Mouse (Mus musculus): ENCODE data around the gene Rad9b. TPM values are rescaled to one million over a fixed set of nuclear protein-coding genes. Genes with fewer than 3 reads are reported as not detected.

Rad9b gene
- 17.1 and 21.4 TPM in 2 replicates for polyA plus RNA-seq (2015; fragmentation: Nextera tagmentation; extraction: Ambion mirVana)

DNA sequence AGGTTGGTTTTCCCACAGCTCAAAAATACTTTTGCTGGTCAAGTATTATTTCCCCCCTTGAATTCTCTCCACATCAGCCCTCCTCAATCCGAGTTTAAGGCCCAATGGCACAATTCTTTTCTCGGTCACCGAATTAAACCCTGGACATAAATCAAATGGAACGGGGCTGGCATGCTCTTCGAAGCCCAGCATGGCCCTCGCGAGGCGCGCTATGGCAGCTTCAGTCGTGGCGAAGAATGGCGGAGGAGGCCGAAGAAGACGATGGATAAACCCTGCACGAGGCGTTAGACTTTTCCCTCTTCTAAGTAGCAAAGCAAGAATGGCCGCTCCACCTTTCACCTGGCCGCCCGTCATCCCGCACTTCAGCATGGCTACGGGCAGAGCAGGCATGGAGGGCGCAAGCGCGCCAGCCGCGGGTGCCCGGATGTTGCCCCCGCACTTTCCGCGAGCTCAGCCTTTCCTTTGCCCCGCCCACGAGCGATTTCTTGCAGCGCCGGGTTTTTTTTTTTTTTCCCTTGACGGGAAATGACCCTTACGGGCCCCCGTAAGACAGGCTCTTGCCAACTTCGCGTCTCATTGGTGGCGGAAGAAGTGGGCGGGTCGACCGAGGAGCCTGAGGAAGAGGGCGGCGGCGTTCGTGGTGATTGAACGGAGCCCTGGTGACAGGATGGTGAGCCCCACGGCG lies at the start of gene Rad9b, which contains the start of gene Vps29:
Rad9b (minus strand) TSS at position 427 of the 685 bp plus-strand sequence.
Vps29 (plus strand) TSS at position 563 of the 685 bp plus-strand sequence.
- Histone ChIP-seq H3K9ac (peak within 1 kb of the TSS; percentile 96), H3K4me1 (peaks cover 9% of the 10 kb centered on the region), H3K9me3 (no peaks in the 10 kb centered on the region), H3K27ac (peak within 1 kb of the TSS; percentile 35), H3K36me3 (peaks cover 2% of the 10 kb centered on the region), H3K27me3 (no peaks in the 10 kb centered on the region), H3K4me2 (peak within 1 kb of the TSS; percentile 79), H3K4me3 (peak within 1 kb of the TSS; percentile 97)
- 2% methylated on average over 51 of the region's 51 CpGs for WGBS
- ATAC-seq (ENCODE audit: insufficient number of reproducible peaks, insufficient read depth, low FRiP score, low TSS enrichment, low read depth) = peak; percentile 85

DNA sequence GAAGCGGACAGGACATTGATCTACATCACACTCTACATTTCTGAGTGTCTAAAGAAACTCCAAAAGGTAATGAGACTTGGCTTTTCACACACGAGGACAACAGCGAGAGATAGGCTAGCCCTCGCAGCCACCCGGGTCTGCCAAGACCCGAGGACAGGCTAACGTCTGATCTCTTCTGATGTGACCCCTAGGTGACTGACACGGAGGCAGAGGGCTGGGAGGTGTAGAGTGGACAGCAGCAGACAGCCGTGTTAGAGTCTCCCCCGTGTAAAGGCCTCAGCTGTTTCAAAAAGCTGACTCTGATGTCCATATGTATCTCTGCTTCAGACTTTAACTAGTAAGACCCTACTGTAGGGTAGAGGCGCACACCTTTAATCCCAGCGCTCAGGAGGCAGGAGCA lies 49.3 kb upstream of the Rad9b start:
- WGBS = 93% methylated on average over 12 of the region's 12 CpGs

DNA sequence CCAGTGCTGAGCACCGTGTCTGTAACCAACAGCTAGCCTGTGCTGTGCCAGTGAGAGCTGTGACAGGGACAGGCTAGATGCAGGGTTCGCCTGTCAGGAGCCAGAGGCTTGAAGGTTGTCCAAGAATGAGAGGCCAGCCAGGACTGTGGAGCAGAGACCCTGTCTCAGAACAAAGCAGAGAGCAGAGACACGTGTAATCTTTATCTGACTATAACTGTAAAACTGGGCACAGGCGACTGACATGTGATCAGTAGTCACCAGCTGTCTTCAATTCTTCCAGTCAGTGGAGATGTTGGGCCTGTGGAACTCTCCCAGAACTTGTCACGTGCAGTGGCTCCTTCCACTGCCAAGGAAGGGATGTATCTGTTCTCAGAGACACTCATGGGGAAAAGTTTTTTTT lies 48.7 kb upstream of the Rad9b start:
- Histone ChIP-seq H3K9me3 (0 out of 2 replicates have a peak, but pooled peaks cover 3% of the 10 kb centered on the region), H3K4me2 (no peak overlapping the region), H3K4me3 (no peak overlapping the region), H3K27me3 (no peaks in the 10 kb centered on the region), H3K4me1 (no peaks in the 10 kb centered on the region), H3K27ac (no peak overlapping the region), H3K36me3 (peaks cover 83% of the 10 kb centered on the region), H3K9ac (no peak overlapping the region)
- ATAC-seq (ENCODE audit: insufficient number of reproducible peaks, insufficient read depth, low FRiP score, low TSS enrichment, low read depth) = no peak
- WGBS = 82% methylated on average over 5 of the region's 5 CpGs

More for the DNA sequence above, 49.3 kb upstream of the Rad9b start:
- Histone ChIP-seq H3K9ac (no peak overlapping the region), H3K4me1 (no peaks in the 10 kb centered on the region), H3K27me3 (no peaks in the 10 kb centered on the region), H3K9me3 (0 out of 2 replicates have a peak, but pooled peaks cover 3% of the 10 kb centered on the region), H3K4me2 (no peak overlapping the region), H3K27ac (no peak overlapping the region), H3K4me3 (no peak overlapping the region), H3K36me3 (peaks cover 78% of the 10 kb centered on the region)
- ATAC-seq (ENCODE audit: insufficient number of reproducible peaks, insufficient read depth, low FRiP score, low TSS enrichment, low read depth) = no peak

DNA sequence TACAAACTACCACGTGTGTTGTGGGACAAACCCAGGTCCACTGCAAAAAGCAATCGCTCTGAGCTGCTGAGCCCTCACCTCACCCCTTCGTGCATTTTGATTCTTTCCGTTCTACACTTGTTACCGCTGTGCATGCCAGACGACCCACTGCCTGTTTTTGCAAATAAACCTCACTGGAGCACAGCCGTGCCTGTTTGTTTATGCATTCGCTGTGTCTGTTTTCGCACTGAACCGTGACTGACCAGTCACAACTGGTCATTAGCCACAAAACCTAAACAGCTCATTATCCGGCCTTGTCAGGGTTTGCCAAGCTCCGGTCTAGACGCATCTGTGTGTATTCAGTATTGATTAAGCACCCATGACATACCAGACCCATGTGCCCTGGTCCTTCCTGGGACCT lies 48.1 kb upstream of the Rad9b start:
- Histone ChIP-seq H3K36me3 (peaks cover 83% of the 10 kb centered on the region), H3K4me3 (no peak overlapping the region), H3K27ac (no peak overlapping the region), H3K4me2 (no peak overlapping the region), H3K9me3 (0 out of 2 replicates have a peak, but pooled peaks cover 3% of the 10 kb centered on the region), H3K4me1 (no peaks in the 10 kb centered on the region), H3K27me3 (no peaks in the 10 kb centered on the region), H3K9ac (no peak overlapping the region; the same call in 1 of the 2 replicates)
- WGBS = 89% methylated on average over 13 of the region's 13 CpGs
- no peak for ATAC-seq (ENCODE audit: insufficient number of reproducible peaks, insufficient read depth, low FRiP score, low TSS enrichment, low read depth)

DNA sequence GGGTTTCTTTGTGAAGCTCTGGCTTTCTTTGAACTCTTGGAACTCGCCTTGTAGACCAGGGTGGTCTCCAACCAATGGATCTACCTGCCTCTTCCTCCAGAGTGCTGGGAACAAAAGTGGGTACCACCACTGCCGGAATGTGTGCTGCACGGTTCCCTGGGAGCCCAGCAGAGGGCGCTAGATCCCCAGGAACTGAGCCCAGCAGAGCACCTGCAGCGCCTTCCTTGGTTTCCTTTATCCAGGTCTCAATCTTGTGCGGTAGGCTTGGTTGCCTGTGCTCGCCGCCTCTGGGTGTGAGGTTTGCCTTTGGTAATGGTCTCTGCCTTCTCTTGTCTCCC lies 47.2 kb upstream of the Rad9b start:
- Histone ChIP-seq H3K27me3 (no peaks in the 10 kb centered on the region), H3K27ac (no peak overlapping the region), H3K9me3 (no peaks in the 10 kb centered on the region), H3K4me1 (no peaks in the 10 kb centered on the region), H3K4me3 (no peak overlapping the region), H3K36me3 (peaks cover 81% of the 10 kb centered on the region), H3K9ac (no peak overlapping the region), H3K4me2 (no peak overlapping the region)
- ATAC-seq (ENCODE audit: insufficient number of reproducible peaks, insufficient read depth, low FRiP score, low TSS enrichment, low read depth) = no peak
- 25% methylated on average over 8 of the region's 8 CpGs for WGBS

DNA sequence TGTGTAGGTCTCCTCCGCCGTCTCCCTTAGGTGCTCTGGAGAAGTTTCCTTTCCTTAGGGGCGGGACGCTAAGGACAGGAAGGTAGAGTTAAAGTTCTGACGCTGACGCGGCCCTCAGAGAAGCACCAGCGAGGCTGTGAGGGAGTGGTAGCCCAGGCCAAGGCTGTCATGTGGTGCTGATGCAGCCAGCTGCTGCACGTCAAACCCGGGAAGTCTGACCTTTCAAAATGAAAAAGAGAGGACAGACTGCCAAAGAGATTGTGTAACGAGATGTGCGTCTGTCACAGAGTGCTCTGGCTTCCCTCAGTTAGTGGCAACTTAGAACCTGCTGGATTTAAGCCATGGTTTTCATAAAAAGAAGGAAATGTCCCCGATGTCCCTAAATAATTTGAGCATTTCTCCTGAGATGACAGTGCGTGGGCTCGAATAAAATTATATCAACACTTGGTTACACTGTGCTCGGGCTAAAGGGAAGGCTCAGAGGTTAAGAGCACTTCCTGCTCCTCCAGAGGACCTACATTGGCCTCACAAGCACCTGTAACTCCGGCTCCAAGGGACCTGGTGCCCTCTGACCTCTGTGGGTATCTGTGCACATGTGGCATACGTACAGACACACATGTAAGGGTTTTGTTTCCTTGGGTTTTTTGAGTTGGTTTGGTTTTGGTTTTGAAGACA lies 46.7 kb upstream of the Rad9b start:
- H3K27me3 ChIP-seq = no peaks in the 10 kb centered on the region
- WGBS = 83% methylated on average over 18 of the region's 18 CpGs
- H3K4me2 ChIP-seq = no peak overlapping the region
- no peak for ATAC-seq (ENCODE audit: insufficient number of reproducible peaks, insufficient read depth, low FRiP score, low TSS enrichment, low read depth)
- no peak overlapping the region for H3K4me3 ChIP-seq
- no peaks in the 10 kb centered on the region for H3K9me3 ChIP-seq
- no peak overlapping the region for H3K27ac ChIP-seq
- peaks cover 76% of the 10 kb centered on the region for H3K36me3 ChIP-seq
- no peaks in the 10 kb centered on the region for H3K4me1 ChIP-seq
- H3K9ac ChIP-seq = no peak overlapping the region

DNA sequence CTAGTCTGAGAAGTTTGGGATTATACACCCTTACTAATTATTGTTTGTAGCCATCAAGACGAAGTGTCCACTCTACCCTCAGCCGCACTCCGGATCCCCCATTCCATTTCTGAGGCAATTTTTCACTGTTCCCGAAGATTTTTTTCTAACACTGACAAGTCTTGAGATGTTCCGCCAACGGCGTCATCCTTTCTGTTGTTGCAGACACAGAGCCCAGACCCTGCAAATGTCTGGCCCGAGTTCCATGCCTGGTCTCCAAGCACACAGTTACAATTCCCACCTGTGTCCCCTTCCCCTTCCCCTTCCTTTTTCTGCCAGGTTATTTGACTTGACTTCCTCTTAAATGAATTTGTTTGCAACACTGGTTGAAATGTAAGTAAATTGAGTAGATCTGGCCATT lies 45.8 kb upstream of the Rad9b start:
- peaks cover 72% of the 10 kb centered on the region for H3K36me3 ChIP-seq

DNA sequence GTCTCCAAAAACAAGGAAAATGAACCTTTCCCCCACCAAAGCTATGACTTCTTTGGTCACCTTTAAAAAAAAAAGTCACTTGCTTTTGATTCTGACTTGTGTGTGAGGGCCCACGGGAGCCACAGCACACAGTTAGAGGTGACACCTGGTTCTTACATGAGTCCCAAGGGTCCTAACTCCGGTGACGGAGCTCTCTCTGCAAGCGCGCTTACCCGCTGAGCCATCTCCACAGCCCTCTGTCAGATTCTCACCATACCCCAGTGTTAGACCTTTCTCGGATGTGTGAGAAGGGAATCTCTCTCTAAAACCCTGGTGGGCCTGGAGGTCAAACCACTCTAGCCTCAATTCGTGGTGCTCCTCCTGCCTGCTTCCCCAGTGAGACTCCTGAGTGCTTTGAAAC lies 43.5 kb upstream of the Rad9b start:
- no peaks in the 10 kb centered on the region for H3K27me3 ChIP-seq
- H3K4me2 ChIP-seq = no peak overlapping the region
- peaks cover 10% of the 10 kb centered on the region for H3K4me1 ChIP-seq
- H3K27ac ChIP-seq = no peak overlapping the region
- H3K36me3 ChIP-seq = peaks cover 50% of the 10 kb centered on the region
- no peak for ATAC-seq (ENCODE audit: insufficient number of reproducible peaks, insufficient read depth, low FRiP score, low TSS enrichment, low read depth)
- H3K9me3 ChIP-seq = no peaks in the 10 kb centered on the region
- WGBS = 89% methylated on average over 8 of the region's 8 CpGs
- no peak overlapping the region for H3K9ac ChIP-seq
- no peak overlapping the region for H3K4me3 ChIP-seq

More for the DNA sequence above, 45.8 kb upstream of the Rad9b start:
- Histone ChIP-seq H3K4me1 (no peaks in the 10 kb centered on the region), H3K27ac (no peak overlapping the region), H3K27me3 (no peaks in the 10 kb centered on the region), H3K9ac (no peak overlapping the region), H3K4me3 (no peak overlapping the region), H3K9me3 (no peaks in the 10 kb centered on the region), H3K4me2 (no peak overlapping the region)
- ATAC-seq (ENCODE audit: insufficient number of reproducible peaks, insufficient read depth, low FRiP score, low TSS enrichment, low read depth) = no peak
- 94% methylated on average over 8 of the region's 8 CpGs for WGBS

DNA sequence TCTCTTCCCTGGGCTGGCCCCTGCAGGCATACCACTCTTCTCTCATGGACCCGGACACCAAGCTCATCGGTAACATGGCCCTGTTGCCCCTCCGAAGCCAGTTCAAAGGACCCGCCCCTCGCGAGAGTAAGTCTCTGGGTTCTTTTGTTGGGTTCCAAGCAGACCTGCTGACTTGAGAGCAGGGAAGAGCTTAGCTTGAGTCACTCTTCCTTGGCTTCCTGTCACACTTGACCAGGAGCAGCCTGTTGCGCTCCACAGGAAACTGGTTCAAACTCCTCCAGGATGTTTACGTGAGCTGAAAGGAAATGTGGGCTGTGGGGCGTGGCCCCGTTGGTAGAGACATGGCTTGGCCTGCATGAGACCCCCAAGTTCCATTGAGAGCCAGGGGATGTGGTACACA lies 42.8 kb upstream of the Rad9b start:
- H3K27me3 ChIP-seq = no peaks in the 10 kb centered on the region
- no peaks in the 10 kb centered on the region for H3K9me3 ChIP-seq
- no peak for ATAC-seq (ENCODE audit: insufficient number of reproducible peaks, insufficient read depth, low FRiP score, low TSS enrichment, low read depth)
- no peak overlapping the region for H3K4me3 ChIP-seq
- H3K27ac ChIP-seq = peak overlapping the region; percentile 39
- H3K4me1 ChIP-seq = peaks cover 12% of the 10 kb centered on the region
- peaks cover 43% of the 10 kb centered on the region for H3K36me3 ChIP-seq
- H3K9ac ChIP-seq = no peak overlapping the region
- 85% methylated on average over 10 of the region's 10 CpGs for WGBS
- no peak overlapping the region for H3K4me2 ChIP-seq

DNA sequence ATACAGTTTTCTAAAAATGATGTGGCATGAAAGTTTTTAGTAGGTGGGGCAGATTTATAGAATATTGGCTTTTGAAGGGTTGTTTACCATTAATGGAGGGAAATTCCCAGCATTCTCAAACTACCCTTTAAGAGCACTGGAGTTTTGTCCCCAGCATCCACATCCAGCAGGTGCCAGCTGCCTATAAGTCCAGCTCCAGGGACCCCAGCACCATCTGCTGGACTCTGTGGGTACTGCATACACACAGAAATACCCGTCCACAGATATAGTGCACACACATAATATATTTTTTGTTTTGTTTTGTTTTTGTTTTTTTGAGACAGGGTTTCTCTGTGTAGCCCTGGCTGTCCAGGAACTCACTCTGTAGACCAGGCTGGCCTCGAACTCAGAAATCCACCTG lies 39.9 kb upstream of the Rad9b start:
- ATAC-seq (ENCODE audit: insufficient number of reproducible peaks, insufficient read depth, low FRiP score, low TSS enrichment, low read depth) = no peak
- Histone ChIP-seq H3K4me3 (no peak overlapping the region), H3K4me1 (peaks cover 12% of the 10 kb centered on the region), H3K27ac (no peak overlapping the region), H3K9me3 (no peaks in the 10 kb centered on the region), H3K9ac (no peak overlapping the region), H3K4me2 (no peak overlapping the region), H3K27me3 (no peaks in the 10 kb centered on the region), H3K36me3 (peaks cover 23% of the 10 kb centered on the region)
- 60% methylated on average over 2 of the region's 2 CpGs for WGBS

DNA sequence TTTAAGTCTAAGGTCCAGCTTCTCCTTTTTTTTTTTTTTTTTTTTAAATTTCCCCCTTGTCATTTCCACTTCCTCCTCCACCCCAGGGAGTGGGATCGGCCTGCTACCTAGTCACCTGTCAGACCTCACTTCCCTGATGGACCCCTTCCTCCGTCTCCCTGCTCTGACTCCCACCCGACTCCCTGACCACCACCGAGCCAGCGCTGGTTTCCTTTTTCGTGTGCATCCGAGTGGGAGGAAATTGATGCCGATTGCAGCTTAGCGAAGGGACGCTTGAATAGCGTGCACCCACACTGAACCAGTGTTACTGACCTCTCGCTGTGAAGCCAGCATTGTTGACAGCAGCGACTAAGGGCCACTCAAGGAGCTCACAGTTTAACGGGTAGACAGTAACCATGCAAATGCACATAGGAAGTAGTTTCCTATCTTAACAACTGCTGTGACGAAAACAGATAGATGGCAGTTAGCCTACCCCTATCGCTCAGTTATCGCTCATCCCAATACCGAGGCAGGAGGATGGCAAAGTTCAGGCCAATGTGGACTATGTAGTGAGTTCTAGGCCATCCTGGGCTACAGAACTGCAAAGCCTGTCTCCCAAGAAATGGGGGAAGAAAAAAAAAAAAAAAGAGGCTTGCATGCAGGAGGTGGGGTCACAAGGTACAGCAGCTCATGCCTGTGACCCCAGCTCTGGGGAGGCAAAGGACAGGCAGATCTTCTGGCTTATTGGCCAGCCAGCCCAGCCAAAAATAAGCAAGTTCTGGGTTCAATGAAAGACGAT lies 38.4 kb upstream of the Rad9b start:
- Histone ChIP-seq H3K4me3 (peak overlapping the region; percentile 85), H3K4me2 (peak overlapping the region; percentile 87), H3K4me1 (peaks cover 12% of the 10 kb centered on the region), H3K27me3 (no peaks in the 10 kb centered on the region), H3K9ac (peak overlapping the region; percentile 93), H3K36me3 (peaks cover 16% of the 10 kb centered on the region), H3K27ac (no peak overlapping the region), H3K9me3 (no peaks in the 10 kb centered on the region)
- 17% methylated on average over 19 of the region's 19 CpGs for WGBS
- no peak for ATAC-seq (ENCODE audit: insufficient number of reproducible peaks, insufficient read depth, low FRiP score, low TSS enrichment, low read depth)
